Mouse (Mus musculus): ENCODE measurements around the gene Cbl. TPM values are rescaled to one million over a fixed set of nuclear protein-coding genes. Genes with fewer than 3 reads are reported as not detected.

Cbl gene
- polyA plus RNA-seq, 1 experiment, result 8.2 TPM

DNA sequence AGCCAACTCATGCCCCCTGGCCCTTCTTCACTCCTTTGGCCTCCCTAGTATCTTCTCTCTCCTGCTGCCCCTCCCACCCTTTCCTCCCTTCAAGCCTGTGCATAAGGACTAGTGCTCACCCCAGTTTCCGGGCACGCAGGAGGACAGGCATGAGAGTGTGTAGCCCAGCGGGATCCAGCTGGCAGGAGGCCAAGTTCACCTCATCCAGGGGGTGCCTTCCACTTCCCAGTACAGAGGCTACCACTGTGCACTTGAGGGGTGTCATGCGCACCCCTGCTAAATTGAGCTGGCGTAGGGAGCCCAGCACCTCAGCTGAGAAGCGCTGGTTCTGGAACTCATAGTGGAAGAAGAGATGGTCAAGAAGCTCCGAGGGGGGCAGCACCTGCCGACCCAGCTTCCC, 22.4 kb upstream of the Cbl start:
- H3K79me3 ChIP-seq (ENCODE audit: low read depth), result no peaks in the 10 kb centered on the region
- H3K4me3 ChIP-seq (ENCODE audit: insufficient read depth, poor library complexity, severe bottlenecking), result no peak overlapping the region
- H3K36me3 ChIP-seq (ENCODE audit: control insufficient read depth, insufficient read depth), result no peaks in the 10 kb centered on the region
- no peaks in the 10 kb centered on the region for H3K79me2 ChIP-seq (ENCODE audit: control insufficient read depth, insufficient read depth)
- TF ChIP-seq FOSL1 (IDR thresholded peaks at IDR 0.05; ENCODE audit: insufficient read depth, low read length, poor library complexity, severe bottlenecking) (no peak), USF1 (IDR thresholded peaks at IDR 0.05; ENCODE audit: low read depth) (no peak)
- no peaks in the 10 kb centered on the region for H3K27me3 ChIP-seq (ENCODE audit: control insufficient read depth, insufficient read depth, insufficient read length)
- no peak overlapping the region for H3ac ChIP-seq (ENCODE audit: control insufficient read depth, insufficient read length, low read depth)

DNA sequence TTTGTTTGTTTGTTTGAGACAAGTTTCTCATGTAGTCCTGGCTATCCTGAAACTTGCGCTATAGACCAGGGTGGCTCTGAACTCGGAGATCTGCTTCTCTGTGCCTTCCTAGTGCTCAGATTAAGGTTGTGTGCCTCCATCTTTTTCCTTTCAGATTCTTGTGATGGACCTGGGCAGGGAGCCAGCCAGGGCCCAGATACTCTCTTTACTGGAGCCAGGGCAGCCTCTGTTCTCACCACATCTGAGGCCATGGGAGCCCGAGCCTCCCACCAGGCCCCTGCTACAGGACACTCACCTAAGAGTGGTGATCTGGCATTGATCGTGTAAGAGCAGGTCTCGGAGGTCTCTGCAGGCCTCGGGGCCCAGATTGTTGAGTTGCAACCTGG, 21.3 kb upstream of the Cbl start:
- Histone ChIP-seq H3K4me3 (ENCODE audit: insufficient read depth, poor library complexity, severe bottlenecking) (no peak overlapping the region), H3K79me3 (ENCODE audit: low read depth) (no peaks in the 10 kb centered on the region), H3ac (ENCODE audit: control insufficient read depth, insufficient read length, low read depth) (no peak overlapping the region), H3K79me2 (ENCODE audit: control insufficient read depth, insufficient read depth) (no peaks in the 10 kb centered on the region), H3K27me3 (ENCODE audit: control insufficient read depth, insufficient read depth, insufficient read length) (no peaks in the 10 kb centered on the region), H3K36me3 (ENCODE audit: control insufficient read depth, insufficient read depth) (no peaks in the 10 kb centered on the region)
- TF ChIP-seq MYOG (IDR thresholded peaks at IDR 0.05; ENCODE audit: control insufficient read depth, extremely low read depth, insufficient read length) (no peak), MYOD1 (IDR thresholded peaks at IDR 0.05; ENCODE audit: control insufficient read depth, insufficient read length, low read depth) (no peak), MAX (IDR thresholded peaks at IDR 0.05) (no peak), USF1 (IDR thresholded peaks at IDR 0.05; ENCODE audit: low read depth) (no peak), FOSL1 (IDR thresholded peaks at IDR 0.05; ENCODE audit: insufficient read depth, low read length, poor library complexity, severe bottlenecking) (no peak), CEBPB (IDR thresholded peaks at IDR 0.05; ENCODE audit: low read depth) (no peak), CTCF (IDR thresholded peaks at IDR 0.05; ENCODE audit: control insufficient read depth, insufficient read depth, insufficient read length) (no peak)

DNA sequence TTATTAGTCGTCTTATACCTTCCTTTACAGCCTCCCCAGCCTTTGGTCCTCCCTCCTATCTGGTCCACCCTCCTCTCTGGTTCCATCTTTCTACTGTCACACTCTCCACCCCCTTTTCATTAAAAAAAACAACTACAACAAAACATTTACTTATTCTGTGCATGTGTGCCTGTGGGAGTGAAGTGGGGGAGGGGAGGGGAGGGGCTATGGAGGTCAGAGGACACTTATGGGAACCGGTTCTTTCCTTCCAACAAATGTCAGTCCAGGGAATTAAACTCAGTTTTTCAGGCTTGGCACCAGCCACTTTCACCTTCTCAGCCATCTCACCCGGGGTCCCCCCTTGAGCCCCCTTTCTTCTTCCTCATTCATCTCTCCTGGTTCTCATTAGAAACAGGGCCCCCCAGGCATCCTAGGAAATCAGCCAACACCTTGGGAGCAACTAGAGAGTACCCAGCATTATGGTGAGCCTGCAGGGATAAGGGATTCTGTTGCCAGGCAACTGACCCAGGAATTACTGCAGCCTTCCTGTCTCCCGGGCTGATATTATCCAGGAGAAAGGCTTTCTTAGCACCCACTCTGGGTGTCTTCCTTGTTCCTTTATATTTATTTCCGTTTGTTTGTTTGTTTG, 20.8 kb upstream of the Cbl start:
- Histone ChIP-seq H3K27me3 (ENCODE audit: control insufficient read depth, insufficient read depth, insufficient read length) (no peaks in the 10 kb centered on the region), H3K4me3 (ENCODE audit: insufficient read depth, poor library complexity, severe bottlenecking) (no peak overlapping the region), H3ac (ENCODE audit: control insufficient read depth, insufficient read length, low read depth) (no peak overlapping the region), H3K36me3 (ENCODE audit: control insufficient read depth, insufficient read depth) (no peaks in the 10 kb centered on the region), H3K79me3 (ENCODE audit: low read depth) (no peaks in the 10 kb centered on the region), H3K79me2 (ENCODE audit: control insufficient read depth, insufficient read depth) (no peaks in the 10 kb centered on the region)
- TF ChIP-seq FOSL1 (IDR thresholded peaks at IDR 0.05; ENCODE audit: insufficient read depth, low read length, poor library complexity, severe bottlenecking), result no peak
- TF ChIP-seq MYOG (IDR thresholded peaks at IDR 0.05; ENCODE audit: control insufficient read depth, extremely low read depth, insufficient read length), result no peak
- no peak for TF ChIP-seq CEBPB (IDR thresholded peaks at IDR 0.05; ENCODE audit: low read depth)
- no peak for TF ChIP-seq CTCF (IDR thresholded peaks at IDR 0.05; ENCODE audit: control insufficient read depth, insufficient read depth, insufficient read length)
- no peak for TF ChIP-seq MAX (IDR thresholded peaks at IDR 0.05)
- TF ChIP-seq MYOD1 (IDR thresholded peaks at IDR 0.05; ENCODE audit: control insufficient read depth, insufficient read length, low read depth), result no peak
- no peak for TF ChIP-seq USF1 (IDR thresholded peaks at IDR 0.05; ENCODE audit: low read depth)

DNA sequence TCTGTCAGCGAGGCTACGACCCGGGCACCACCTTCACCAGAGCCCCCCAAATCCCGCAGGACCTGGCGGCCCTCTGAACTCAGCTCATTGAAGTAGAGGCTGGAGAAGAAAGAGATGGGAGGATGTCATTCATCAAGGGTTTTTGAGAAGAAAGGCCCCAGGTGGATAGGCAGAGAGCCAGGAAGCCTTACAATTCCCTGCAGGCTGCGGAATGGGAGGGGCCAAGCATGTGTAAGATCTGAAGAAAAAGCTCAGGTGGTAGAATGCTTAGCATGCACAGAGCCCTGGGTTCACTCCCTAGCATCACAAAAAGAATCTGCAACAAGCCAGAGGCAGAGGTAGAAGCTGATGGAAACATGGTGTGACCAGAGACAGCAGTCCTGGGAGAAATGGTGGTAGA, 19.6 kb upstream of the Cbl start:
- no peak overlapping the region for H3K4me3 ChIP-seq (ENCODE audit: insufficient read depth, poor library complexity, severe bottlenecking)
- no peaks in the 10 kb centered on the region for H3K79me3 ChIP-seq (ENCODE audit: low read depth)
- TF ChIP-seq USF1 (IDR thresholded peaks at IDR 0.05; ENCODE audit: low read depth) (no peak), MAX (IDR thresholded peaks at IDR 0.05) (no peak), FOSL1 (IDR thresholded peaks at IDR 0.05; ENCODE audit: insufficient read depth, low read length, poor library complexity, severe bottlenecking) (no peak), CEBPB (IDR thresholded peaks at IDR 0.05; ENCODE audit: low read depth) (no peak), MYOG (IDR thresholded peaks at IDR 0.05; ENCODE audit: control insufficient read depth, extremely low read depth, insufficient read length) (no peak), MYOD1 (IDR thresholded peaks at IDR 0.05; ENCODE audit: control insufficient read depth, insufficient read length, low read depth) (no peak), CTCF (IDR thresholded peaks at IDR 0.05; ENCODE audit: control insufficient read depth, insufficient read depth, insufficient read length) (no peak)
- H3K27me3 ChIP-seq (ENCODE audit: control insufficient read depth, insufficient read depth, insufficient read length), result no peaks in the 10 kb centered on the region
- H3K36me3 ChIP-seq (ENCODE audit: control insufficient read depth, insufficient read depth), result no peaks in the 10 kb centered on the region
- no peaks in the 10 kb centered on the region for H3K79me2 ChIP-seq (ENCODE audit: control insufficient read depth, insufficient read depth)
- H3ac ChIP-seq (ENCODE audit: control insufficient read depth, insufficient read length, low read depth), result no peak overlapping the region

DNA sequence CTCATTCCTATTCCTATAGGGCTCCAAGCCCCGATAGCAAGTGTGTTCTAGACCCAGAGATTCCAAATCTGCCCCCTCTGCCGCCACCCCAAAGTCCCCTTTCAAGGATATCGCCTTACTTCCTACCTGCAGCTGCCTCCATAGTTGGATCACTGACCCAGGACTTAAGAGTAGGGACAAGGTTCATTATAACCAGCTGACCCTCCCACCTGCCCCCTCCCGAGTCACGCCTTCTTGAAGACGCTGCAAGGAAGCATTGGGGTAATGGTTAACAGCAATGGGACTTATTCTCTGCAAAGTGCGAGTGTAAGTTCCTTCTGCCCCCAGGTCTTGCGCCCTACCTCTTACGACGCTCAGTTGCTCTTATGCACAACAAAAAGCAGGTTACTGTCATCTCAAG, 17.5 kb upstream of the Cbl start, which contains the start of gene Pdzd3:
TSS of gene Pdzd3 (minus strand) at position 158 of the 400 bp plus-strand sequence.
- Histone ChIP-seq H3K79me3 (ENCODE audit: low read depth) (no peaks in the 10 kb centered on the region), H3K4me3 (ENCODE audit: insufficient read depth, poor library complexity, severe bottlenecking) (no peak within 1 kb of the TSS)

DNA sequence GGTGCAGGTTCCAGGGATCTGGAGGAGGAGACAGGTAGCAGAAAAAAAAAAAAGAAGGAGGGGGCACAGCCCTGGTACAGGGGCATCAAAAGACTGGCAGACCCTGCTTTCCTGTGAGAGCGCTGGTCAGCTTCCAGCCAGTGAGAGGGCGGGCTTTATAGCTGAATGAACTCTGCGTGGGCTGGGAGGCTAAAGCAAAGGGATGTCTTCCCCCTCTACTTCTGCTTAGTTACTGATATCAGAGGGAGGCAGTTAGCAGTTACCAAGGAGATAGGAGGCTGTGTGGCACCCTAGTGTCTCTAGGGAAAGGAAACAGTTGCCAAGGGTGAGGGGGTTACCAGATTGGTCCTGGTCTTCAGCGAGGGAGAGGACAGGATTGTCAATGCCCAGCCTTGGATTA, 16.6 kb upstream of the Cbl start:
- no peak for TF ChIP-seq CTCF (IDR thresholded peaks at IDR 0.05; ENCODE audit: control insufficient read depth, insufficient read depth, insufficient read length)
- TF ChIP-seq MYOD1 (IDR thresholded peaks at IDR 0.05; ENCODE audit: control insufficient read depth, insufficient read length, low read depth), result no peak
- TF ChIP-seq FOSL1 (IDR thresholded peaks at IDR 0.05; ENCODE audit: insufficient read depth, low read length, poor library complexity, severe bottlenecking), result no peak
- no peak for TF ChIP-seq USF1 (IDR thresholded peaks at IDR 0.05; ENCODE audit: low read depth)
- TF ChIP-seq MAX (IDR thresholded peaks at IDR 0.05), result no peak
- no peak for TF ChIP-seq MYOG (IDR thresholded peaks at IDR 0.05; ENCODE audit: control insufficient read depth, extremely low read depth, insufficient read length)
- no peak for TF ChIP-seq CEBPB (IDR thresholded peaks at IDR 0.05; ENCODE audit: low read depth)
- Histone ChIP-seq H3K4me3 (ENCODE audit: insufficient read depth, poor library complexity, severe bottlenecking) (no peak overlapping the region), H3ac (ENCODE audit: control insufficient read depth, insufficient read length, low read depth) (no peak overlapping the region), H3K27me3 (ENCODE audit: control insufficient read depth, insufficient read depth, insufficient read length) (peaks cover 7% of the 10 kb centered on the region), H3K79me2 (ENCODE audit: control insufficient read depth, insufficient read depth) (no peaks in the 10 kb centered on the region), H3K79me3 (ENCODE audit: low read depth) (no peaks in the 10 kb centered on the region), H3K36me3 (ENCODE audit: control insufficient read depth, insufficient read depth) (no peaks in the 10 kb centered on the region)

More for the DNA sequence above, 17.5 kb upstream of the Cbl start, which contains the start of gene Pdzd3:
- no peak for TF ChIP-seq FOSL1 (IDR thresholded peaks at IDR 0.05; ENCODE audit: insufficient read depth, low read length, poor library complexity, severe bottlenecking)
- no peaks in the 10 kb centered on the region for H3K79me2 ChIP-seq (ENCODE audit: control insufficient read depth, insufficient read depth)
- peaks cover 7% of the 10 kb centered on the region for H3K27me3 ChIP-seq (ENCODE audit: control insufficient read depth, insufficient read depth, insufficient read length)
- no peak within 1 kb of the TSS for H3ac ChIP-seq (ENCODE audit: control insufficient read depth, insufficient read length, low read depth)
- H3K36me3 ChIP-seq (ENCODE audit: control insufficient read depth, insufficient read depth), result no peaks in the 10 kb centered on the region

Measured in C2C12 (cell line).